Mouse (Mus musculus): ENCODE measurements around the gene Magea1. TPM values are rescaled to one million over a fixed set of nuclear protein-coding genes. Genes with fewer than 3 reads are reported as not detected.
"Not testable (repeated sequence)": the region's sequence is repeated elsewhere in the genome, so short reads cannot be mapped to it uniquely, and the experiment has no call there.

The Magea1 gene
- total RNA-seq (2017) = not detected in 2 replicates

- ATAC-seq (ENCODE audit: extremely low read depth, insufficient number of reproducible peaks, low FRiP score, poor library complexity, severe bottlenecking) = not testable (repeated sequence)
Measured at GRCm38 (mm10) chrX:155089693-155090092, at the start of gene Magea1. Gene Magea1, minus strand, starts transcription at chrX:155089793.

GRCm38 (mm10) chrX:155128312-155128711 is 38.7 kb upstream of the Magea1 start, which contains the start of gene Cldn34b2:
Gene Cldn34b2, minus strand, starts transcription at chrX:155128412.
- ATAC-seq (ENCODE audit: extremely low read depth, insufficient number of reproducible peaks, low FRiP score, poor library complexity, severe bottlenecking) = not testable (repeated sequence)

- ATAC-seq (ENCODE audit: extremely low read depth, insufficient number of reproducible peaks, low FRiP score, poor library complexity, severe bottlenecking) = no peak
Measured at GRCm38 (mm10) chrX:155098024-155098423, 8.4 kb upstream of the Magea1 start.

GRCm38 (mm10) chrX:155093566-155093965 is 4.0 kb upstream of the Magea1 start, which contains the start of gene Magea2:
Gene Magea2, minus strand, starts transcription at chrX:155093666.
- not testable (repeated sequence) for ATAC-seq (ENCODE audit: extremely low read depth, insufficient number of reproducible peaks, low FRiP score, poor library complexity, severe bottlenecking)

GRCm38 (mm10) chrX:155063045-155063444 is 26.5 kb downstream of the Magea1 start, which contains the start of gene Magea5:
Gene Magea5, minus strand, starts transcription at chrX:155063145.
- ATAC-seq (ENCODE audit: extremely low read depth, insufficient number of reproducible peaks, low FRiP score, poor library complexity, severe bottlenecking) = not testable (repeated sequence)

Other genes starting within 250 kb of the Magea1 start
- not detected in 2 replicates for gene Cldn34b1, start 199.5 kb downstream of the Magea1 start, total RNA-seq (2017)
- not detected in 2 replicates for gene Magea6, start 153.8 kb downstream of the Magea1 start, total RNA-seq (2017)
- not detected in 2 replicates for gene Magea3, start 140.3 kb downstream of the Magea1 start, total RNA-seq (2017)
- gene Magea8, start 93.9 kb downstream of the Magea1 start, total RNA-seq (2017) = not detected in 2 replicates
- not detected in 2 replicates for gene Magea5, start 26.6 kb downstream of the Magea1 start, total RNA-seq (2017)
- not detected in 2 replicates for gene Magea2, start 3.9 kb upstream of the Magea1 start, total RNA-seq (2017)
- not detected in 2 replicates for gene Cldn34b2, start 38.6 kb upstream of the Magea1 start, total RNA-seq (2017)
- 1,017 and 1,066 TPM in 2 replicates for gene Sat1, start 126.7 kb upstream of the Magea1 start, total RNA-seq (2017)
- 36.9 and 40.5 TPM in 2 replicates for gene Acot9, start 172.7 kb upstream of the Magea1 start, total RNA-seq (2017)

All from neutrophil, adult 5-6 weeks (primary cell).